ENCODE assay signal across 11 mouse cellular contexts in genomic region chr8:13489986-13490910, GRCm38 (mm10). TPM values are rescaled to one million over a fixed set of nuclear protein-coding genes. Genes with fewer than 3 reads are reported as not detected.
A peak's percentile ranks its signal among the peaks of the same experiment; 100 is the strongest.
DNase-seq lines count a peak whose midpoint lies in the region; ATAC-seq and TF ChIP-seq lines count a peak whose summit lies in the region.
"Had no signal": no experiment of that assay in that cellular context is flagged by ENCODE, and none has a peak within 500 bp of the region (broad histone marks: within the 10 kb centered on the region; RNA-seq: fewer than 3 reads in every experiment).

No protein-coding gene starts in this region.

- TF ChIP-seq CTCF in lung, embryonic 14.5 days (IDR thresholded peaks at IDR 0.05; ENCODE audit: low read depth), result no peak

- WGBS in forebrain, embryonic 15.5 days, result 31% methylated on average over 13 of the region's 13 CpGs
- 45% methylated on average over 13 of the region's 13 CpGs for WGBS in forebrain, embryonic 12.5 days
- 42% methylated on average over 13 of the region's 13 CpGs for WGBS in lung, embryonic 14.5 days
- 26% methylated on average over 13 of the region's 13 CpGs for WGBS in heart, embryonic 12.5 days

- H3K9me3 ChIP-seq in forebrain, embryonic 15.5 days, result no peaks in the 10 kb centered on the region
- H3K9me3 ChIP-seq in forebrain, embryonic 12.5 days, result no peaks in the 10 kb centered on the region
- no peaks in the 10 kb centered on the region for H3K9me3 ChIP-seq in lung, embryonic 14.5 days (ENCODE audit: low read depth, low read length)
- H3K9me3 ChIP-seq in heart, embryonic 12.5 days (replicated peaks), result 0 out of 2 replicates have a peak, but pooled peaks cover 2% of the 10 kb centered on the region

- 0 out of 2 replicates have a peak, but pooled peaks have one; percentile 45 for ATAC-seq in forebrain, embryonic 15.5 days (replicated peaks)
- no peak for ATAC-seq in forebrain, embryonic 12.5 days (ENCODE audit: low FRiP score)
- no peak for ATAC-seq in lung, embryonic 14.5 days (ENCODE audit: insufficient read depth)
- ATAC-seq in heart, embryonic 12.5 days (ENCODE audit: insufficient number of reproducible peaks, low FRiP score), result no peak
- no peak for ATAC-seq in megakaryocyte-erythroid progenitor cell, adult 5-6 weeks (replicated peaks; ENCODE audit: low FRiP score, low TSS enrichment, poor library complexity, severe bottlenecking)

- no peak overlapping the region for H3K9ac ChIP-seq in forebrain, embryonic 15.5 days (replicated peaks)
- H3K9ac ChIP-seq in forebrain, embryonic 12.5 days, result no peak overlapping the region
- no peak overlapping the region for H3K9ac ChIP-seq in lung, embryonic 14.5 days
- no peak overlapping the region for H3K9ac ChIP-seq in heart, embryonic 12.5 days
- H3K9ac ChIP-seq: hindbrain, embryonic 14.5 days; liver, embryonic 14.5 days had no signal

- no peak overlapping the region for H3K4me2 ChIP-seq in forebrain, embryonic 15.5 days (replicated peaks)
- no peak overlapping the region for H3K4me2 ChIP-seq in forebrain, embryonic 12.5 days
- H3K4me2 ChIP-seq in lung, embryonic 14.5 days, result no peak overlapping the region
- peak overlapping the region; percentile 40 for H3K4me2 ChIP-seq in heart, embryonic 12.5 days
- H3K4me2 ChIP-seq: hindbrain, embryonic 14.5 days had no signal

- no peak overlapping the region for H3K27ac ChIP-seq in forebrain, embryonic 15.5 days (replicated peaks)
- H3K27ac ChIP-seq in forebrain, embryonic 12.5 days, result no peak overlapping the region
- no peak overlapping the region; the same call in 1 of the 2 replicates for H3K27ac ChIP-seq in lung, embryonic 14.5 days (ENCODE audit: low read depth)
- no peak overlapping the region for H3K27ac ChIP-seq in heart, embryonic 12.5 days (ENCODE audit: poor library complexity, severe bottlenecking)
- H3K27ac ChIP-seq: hindbrain, embryonic 14.5 days; liver, embryonic 14.5 days had no signal

- DNase-seq in lung, embryonic 14.5 days, result peak; percentile 23
- no peak for DNase-seq in lung, postnatal 25 days (ENCODE audit: low spot score)
- peak; percentile 51 to 56 for DNase-seq in kidney, postnatal 36 days
- no peak for DNase-seq in gastrocnemius, postnatal 4 days (ENCODE audit: low spot score in 2 of 2)

- peaks cover 31% of the 10 kb centered on the region for H3K4me1 ChIP-seq in forebrain, embryonic 15.5 days
- peaks cover 12% of the 10 kb centered on the region for H3K4me1 ChIP-seq in forebrain, embryonic 12.5 days
- H3K4me1 ChIP-seq in lung, embryonic 14.5 days (ENCODE audit: insufficient read depth), result peaks cover 8% of the 10 kb centered on the region; the same call in 1 of the 2 replicates
- peaks cover 55% of the 10 kb centered on the region for H3K4me1 ChIP-seq in heart, embryonic 12.5 days (replicated peaks)

- peaks cover 16% of the 10 kb centered on the region; the same call in 1 of the 2 replicates for H3K27me3 ChIP-seq in forebrain, embryonic 15.5 days
- H3K27me3 ChIP-seq in forebrain, embryonic 12.5 days, result peaks cover 44% of the 10 kb centered on the region
- H3K27me3 ChIP-seq in lung, embryonic 14.5 days (ENCODE audit: insufficient read depth, low read length), result peaks cover 17% of the 10 kb centered on the region
- H3K27me3 ChIP-seq in heart, embryonic 12.5 days (replicated peaks), result peaks cover 14% of the 10 kb centered on the region; the same call in 1 of the 2 replicates

- no peak overlapping the region for H3K4me3 ChIP-seq in forebrain, embryonic 15.5 days
- H3K4me3 ChIP-seq in forebrain, embryonic 12.5 days (replicated peaks), result no peak overlapping the region
- H3K4me3 ChIP-seq in lung, embryonic 14.5 days (ENCODE audit: low read depth, low read length), result no peak overlapping the region
- no peak overlapping the region for H3K4me3 ChIP-seq in heart, embryonic 12.5 days
- H3K4me3 ChIP-seq: myocyte had no signal

- no peaks in the 10 kb centered on the region for H3K36me3 ChIP-seq in forebrain, embryonic 15.5 days
- no peaks in the 10 kb centered on the region for H3K36me3 ChIP-seq in forebrain, embryonic 12.5 days (replicated peaks)
- H3K36me3 ChIP-seq in lung, embryonic 14.5 days (ENCODE audit: insufficient read depth), result no peaks in the 10 kb centered on the region
- H3K36me3 ChIP-seq in heart, embryonic 12.5 days, result no peaks in the 10 kb centered on the region

RNA-seq across cellular contexts. Expression of gene Gas6, which starts 4.0 kb away (rescaled TPM):
- polyA plus RNA-seq in forebrain, embryonic 15.5 days (2015; fragmentation: Nextera tagmentation; extraction: Ambion mirVana), result 21.1 and 23.3 TPM in 2 replicates
- polyA plus RNA-seq in forebrain, embryonic 12.5 days (2016; fragmentation: Nextera tagmentation; extraction: Ambion mirVana), result 10.0 and 13.9 TPM in 2 replicates
- 43.5 and 47.1 TPM in 2 replicates for polyA plus RNA-seq in lung, embryonic 14.5 days (2014; fragmentation: Nextera tagmentation; extraction: Ambion mirVana)
- 57.1 and 60.7 TPM in 2 replicates for polyA plus RNA-seq in heart, embryonic 12.5 days (2016; fragmentation: Nextera tagmentation; extraction: Ambion mirVana)
- 100 to 1,000 TPM; 111 to 121 TPM for total RNA-seq in gastrocnemius, postnatal 4 days (2021)
- not detected in 2 replicates for total RNA-seq in megakaryocyte-erythroid progenitor cell, adult 5-6 weeks (2014; fragmentation: Nextera tagmentation)
- 1.3 TPM in 1 of 2 replicates, not detected in the other for total RNA-seq in megakaryocyte-erythroid progenitor cell, adult 5-6 weeks (2017)

RNA-seq across cellular contexts. Expression of gene Tmem255b, which starts 55.3 kb away (rescaled TPM):
- 0.36 TPM in 1 of 2 replicates, not detected in the other for polyA plus RNA-seq in forebrain, embryonic 15.5 days (2015; fragmentation: Nextera tagmentation; extraction: Ambion mirVana)
- polyA plus RNA-seq in forebrain, embryonic 12.5 days (2016; fragmentation: Nextera tagmentation; extraction: Ambion mirVana), result 0.27 TPM in 1 of 2 replicates, not detected in the other
- 0.59 and 0.95 TPM in 2 replicates for polyA plus RNA-seq in lung, embryonic 14.5 days (2014; fragmentation: Nextera tagmentation; extraction: Ambion mirVana)
- polyA plus RNA-seq in heart, embryonic 12.5 days (2016; fragmentation: Nextera tagmentation; extraction: Ambion mirVana), result 0.38 and 0.53 TPM in 2 replicates
- 1 to 10 TPM; 3.0 to 5.5 TPM for total RNA-seq in gastrocnemius, postnatal 4 days (2021)
- total RNA-seq in megakaryocyte-erythroid progenitor cell, adult 5-6 weeks (2014; fragmentation: Nextera tagmentation), result not detected in 2 replicates
- not detected in 2 replicates for total RNA-seq in megakaryocyte-erythroid progenitor cell, adult 5-6 weeks (2017)
- polyA plus RNA-seq: myocyte had no signal

Comparison
In these comparisons a context has a peak if more than half of its experiments do, and no peak if none do; other contexts are left out.
1. DNase-seq: peak in lung, embryonic 14.5 days (single experiment) and kidney, postnatal 36 days (2 of 2); none in lung, postnatal 25 days (single experiment) and gastrocnemius, postnatal 4 days (0 of 2).